Mouse (Mus musculus): ENCODE data around the gene Cldn24. TPM values are rescaled to one million over a fixed set of nuclear protein-coding genes. Genes with fewer than 3 reads are reported as not detected.

Gene Cldn24
- polyA plus RNA-seq, 1 experiment: not detected

DNA sequence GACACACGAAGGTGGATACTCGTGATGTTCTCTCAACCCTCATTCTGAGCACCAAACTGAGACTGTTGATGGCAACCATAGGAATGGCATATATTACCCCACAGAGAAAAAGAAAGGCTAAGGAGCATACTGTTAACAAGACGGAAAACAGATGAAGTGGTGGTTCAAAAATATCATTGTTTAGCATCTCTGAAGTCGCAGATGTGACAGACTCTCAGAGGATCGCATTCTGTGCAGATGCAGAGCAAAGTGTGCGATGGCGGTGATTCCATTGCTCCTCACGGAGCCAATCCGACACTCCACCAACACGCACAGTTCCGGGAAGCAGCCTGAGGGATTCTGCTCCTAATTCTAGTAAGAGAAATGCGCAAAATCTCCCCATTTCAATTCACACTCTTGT lies 37.3 kb downstream of the Cldn24 start:
- TF ChIP-seq CTCF (IDR thresholded peaks at IDR 0.05; ENCODE audit: extremely low read depth, insufficient read depth, insufficient read length, insufficient replicate concordance) (no peak), POLR2A (IDR thresholded peaks at IDR 0.05; ENCODE audit: low read depth, low read length) (no peak)
- no peak for DNase-seq (ENCODE audit: low read depth in 1 of 2, low spot score in 2 of 2)
- Histone ChIP-seq H3K27me3 (ENCODE audit: control insufficient read depth, insufficient read depth, low read length) (no peaks in the 10 kb centered on the region), H3K36me3 (ENCODE audit: control insufficient read depth, insufficient read depth, low read length) (no peaks in the 10 kb centered on the region), H3K27ac (ENCODE audit: insufficient read depth, low read length) (no peak overlapping the region), H3K4me1 (ENCODE audit: control insufficient read depth, insufficient read depth, insufficient read length) (no peaks in the 10 kb centered on the region), H3K4me3 (ENCODE audit: extremely low read depth, insufficient read depth, insufficient read length) (no peak overlapping the region)
- WGBS: 94% methylated on average over 12 of the region's 12 CpGs

- DNase-seq (ENCODE audit: low read depth in 1 of 2, low spot score in 2 of 2): no peak
These were observed 44.6 kb downstream of the Cldn24 start for GRCm38 (mm10) chr8:47866568-47866967.

DNA sequence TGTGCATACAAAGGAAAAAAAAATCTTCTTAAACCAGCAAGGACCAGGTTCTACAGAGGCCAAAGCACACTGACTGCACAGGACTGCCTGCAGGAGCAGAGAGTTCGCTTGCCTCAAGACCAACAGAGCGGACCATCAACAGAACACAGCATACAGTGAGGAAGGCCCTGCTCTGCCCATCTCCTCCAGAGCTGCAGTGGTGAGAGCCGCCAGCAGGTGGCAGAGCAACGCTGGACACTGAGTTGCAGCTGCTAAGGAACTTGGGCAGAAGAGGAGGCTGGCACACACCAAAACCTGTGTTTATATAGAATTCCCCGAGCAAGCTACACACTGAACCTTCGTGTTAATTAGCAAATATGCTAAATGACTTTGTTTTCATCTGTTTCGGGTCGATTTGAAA lies 45.1 kb downstream of the Cldn24 start:
- Histone ChIP-seq H3K4me1 (ENCODE audit: control insufficient read depth, insufficient read depth, insufficient read length) (no peaks in the 10 kb centered on the region), H3K4me3 (ENCODE audit: extremely low read depth, insufficient read depth, insufficient read length) (no peak overlapping the region), H3K27me3 (ENCODE audit: control insufficient read depth, insufficient read depth, low read length) (no peaks in the 10 kb centered on the region), H3K27ac (ENCODE audit: insufficient read depth, low read length) (no peak overlapping the region), H3K36me3 (ENCODE audit: control insufficient read depth, insufficient read depth, low read length) (no peaks in the 10 kb centered on the region)
- no peak for TF ChIP-seq POLR2A (IDR thresholded peaks at IDR 0.05; ENCODE audit: low read depth, low read length)
- peak; percentile 96 for TF ChIP-seq CTCF (IDR thresholded peaks at IDR 0.05; ENCODE audit: extremely low read depth, insufficient read depth, insufficient read length, insufficient replicate concordance)
- peak; percentile 12 to 76 for DNase-seq (ENCODE audit: low read depth in 1 of 2, low spot score in 2 of 2)
- WGBS: 35% methylated on average over 8 of the region's 8 CpGs

More at GRCm38 (mm10) chr8:47866568-47866967, 44.6 kb downstream of the Cldn24 start:
- H3K27ac ChIP-seq (ENCODE audit: insufficient read depth, low read length): no peak overlapping the region
- 87% methylated on average over 8 of the region's 8 CpGs for WGBS
- TF ChIP-seq CTCF (IDR thresholded peaks at IDR 0.05; ENCODE audit: extremely low read depth, insufficient read depth, insufficient read length, insufficient replicate concordance) (no peak), POLR2A (IDR thresholded peaks at IDR 0.05; ENCODE audit: low read depth, low read length) (no peak)
- no peaks in the 10 kb centered on the region for H3K27me3 ChIP-seq (ENCODE audit: control insufficient read depth, insufficient read depth, low read length)
- no peaks in the 10 kb centered on the region for H3K36me3 ChIP-seq (ENCODE audit: control insufficient read depth, insufficient read depth, low read length)
- no peak overlapping the region for H3K4me3 ChIP-seq (ENCODE audit: extremely low read depth, insufficient read depth, insufficient read length)
- no peaks in the 10 kb centered on the region for H3K4me1 ChIP-seq (ENCODE audit: control insufficient read depth, insufficient read depth, insufficient read length)

Other genes with a start within 250 kb of the Cldn24 start
- gene Ing2, start 146.6 kb upstream of the Cldn24 start, polyA plus RNA-seq (2012; rRNA removed): 1.7 and 2.6 TPM in 2 replicates
- 11.2 and 21.8 TPM in 2 replicates for gene Cdkn2aip, start 108.2 kb upstream of the Cldn24 start, polyA plus RNA-seq (2012; rRNA removed)
- 0.09 and 0.21 TPM in 2 replicates for gene Cldn22, start 2.3 kb downstream of the Cldn24 start, polyA plus RNA-seq (2012; rRNA removed)
- gene Wwc2, start 168.8 kb downstream of the Cldn24 start, polyA plus RNA-seq (2012; rRNA removed): 1.9 and 2.5 TPM in 2 replicates

Measured in spleen, adult 2 months (tissue).